Mouse (Mus musculus): ENCODE data around the gene Lilra6.

GRCm38 (mm10) chr7:3948223-3948622, 32.9 kb upstream of the Lilra6 start:
- no peak for TF ChIP-seq MAFK (IDR thresholded peaks at IDR 0.05; ENCODE audit: insufficient read depth, low read depth, low read length)
- TF ChIP-seq ZC3H11A (IDR thresholded peaks at IDR 0.05; ENCODE audit: borderline replicate concordance, low read depth, low read length), result no peak
- TF ChIP-seq CHD2 (IDR thresholded peaks at IDR 0.05; ENCODE audit: low read depth, low read length), result no peak

Data from ES-E14 (cell line).